Mouse (Mus musculus): Measurements from ENCODE around the gene Acaa1a. TPM values are rescaled to one million over a fixed set of nuclear protein-coding genes. Genes with fewer than 3 reads are reported as not detected.

Acaa1a gene
- polyA plus RNA-seq, 1 experiment from 2014 or later = 89.4 TPM

DNA sequence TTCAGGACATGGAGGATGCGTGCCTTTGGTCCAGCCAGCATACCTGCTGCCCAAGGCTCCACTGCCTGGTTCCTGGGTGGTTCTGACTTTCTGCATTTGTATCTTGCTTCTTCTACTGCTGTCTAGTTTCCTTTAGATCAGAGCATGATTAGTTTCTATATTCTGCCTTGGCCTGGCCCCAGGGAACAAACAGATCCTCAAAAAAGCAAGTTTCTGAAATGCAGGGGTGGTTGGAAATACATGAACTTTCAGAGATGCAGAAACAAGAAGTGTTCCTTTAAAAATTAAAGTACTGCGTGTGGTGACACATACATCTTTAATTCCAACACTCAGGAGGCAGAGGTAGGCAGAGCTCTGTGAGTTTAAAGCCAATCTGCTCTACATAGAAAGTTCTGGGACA, 4.6 kb upstream of the Acaa1a start:
- 82% methylated on average over 2 of the region's 2 CpGs for WGBS
- Histone ChIP-seq H3K4me3 (ENCODE audit: low read depth, low read length) (no peak overlapping the region), H3K4me2 (ENCODE audit: low read length) (no peak overlapping the region), H3K9ac (ENCODE audit: low read length) (no peak overlapping the region), H3K36me3 (ENCODE audit: control insufficient read depth, insufficient read depth, low read length) (peaks cover 9% of the 10 kb centered on the region), H3K27me3 (replicated peaks; ENCODE audit: control insufficient read depth, insufficient read depth, low read length) (no peaks in the 10 kb centered on the region), H3K4me1 (replicated peaks; ENCODE audit: control insufficient read depth, insufficient read depth, low read length) (no peaks in the 10 kb centered on the region), H3K9me3 (ENCODE audit: control insufficient read depth, low read length) (no peaks in the 10 kb centered on the region), H3K27ac (ENCODE audit: low read depth) (no peak overlapping the region)
- ATAC-seq (replicated peaks; ENCODE audit: low FRiP score, low TSS enrichment, low read depth) = no peak
- DNase-seq (ENCODE audit: low spot score) = no peak

GRCm38 (mm10) chr9:119335571-119335970, 3.9 kb upstream of the Acaa1a start:
- 77% methylated on average over 4 of the region's 4 CpGs for WGBS
- no peak for ATAC-seq (replicated peaks; ENCODE audit: low FRiP score, low TSS enrichment, low read depth)
- no peak for DNase-seq (ENCODE audit: low spot score)
- Histone ChIP-seq H3K27ac (ENCODE audit: low read depth) (no peak overlapping the region), H3K36me3 (ENCODE audit: control insufficient read depth, insufficient read depth, low read length) (peaks cover 9% of the 10 kb centered on the region), H3K27me3 (replicated peaks; ENCODE audit: control insufficient read depth, insufficient read depth, low read length) (no peaks in the 10 kb centered on the region), H3K9me3 (ENCODE audit: control insufficient read depth, low read length) (no peaks in the 10 kb centered on the region), H3K4me3 (ENCODE audit: low read depth, low read length) (no peak overlapping the region), H3K4me2 (ENCODE audit: low read length) (no peak overlapping the region), H3K4me1 (replicated peaks; ENCODE audit: control insufficient read depth, insufficient read depth, low read length) (peaks cover 2% of the 10 kb centered on the region; the same call in 1 of the 2 replicates), H3K9ac (ENCODE audit: low read length) (no peak overlapping the region)

DNA sequence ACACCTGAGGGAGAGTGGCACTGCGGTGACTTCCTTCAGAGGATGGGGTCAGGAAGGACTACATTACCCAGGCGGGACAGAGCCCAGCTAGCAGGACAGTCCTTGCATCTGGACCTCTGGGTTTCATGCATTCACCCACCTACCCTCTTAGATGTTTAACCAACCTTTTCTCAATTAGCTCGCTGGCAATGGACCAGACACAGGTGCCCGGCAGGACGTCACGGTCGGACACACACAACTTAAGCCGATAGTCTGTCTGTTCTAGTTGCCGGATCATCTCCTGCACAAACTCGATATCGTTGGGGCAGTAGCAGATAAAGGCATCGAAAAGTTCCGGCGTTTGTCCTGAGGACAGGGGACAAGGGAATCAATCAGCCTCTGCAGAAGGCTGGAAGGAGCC, 1.6 kb upstream of the Acaa1a start:
- H3K27me3 ChIP-seq (replicated peaks; ENCODE audit: control insufficient read depth, insufficient read depth, low read length) = no peaks in the 10 kb centered on the region
- 95% methylated on average over 14 of the region's 14 CpGs for WGBS
- peaks cover 10% of the 10 kb centered on the region for H3K36me3 ChIP-seq (ENCODE audit: control insufficient read depth, insufficient read depth, low read length)
- no peak for ATAC-seq (replicated peaks; ENCODE audit: low FRiP score, low TSS enrichment, low read depth)
- DNase-seq (ENCODE audit: low spot score) = no peak
- peaks cover 13% of the 10 kb centered on the region for H3K4me1 ChIP-seq (replicated peaks; ENCODE audit: control insufficient read depth, insufficient read depth, low read length)
- no peak overlapping the region for H3K9ac ChIP-seq (ENCODE audit: low read length)
- H3K4me3 ChIP-seq (ENCODE audit: low read depth, low read length) = no peak overlapping the region
- H3K9me3 ChIP-seq (ENCODE audit: control insufficient read depth, low read length) = no peaks in the 10 kb centered on the region
- no peak overlapping the region for H3K4me2 ChIP-seq (ENCODE audit: low read length)
- no peak overlapping the region for H3K27ac ChIP-seq (ENCODE audit: low read depth)

DNA sequence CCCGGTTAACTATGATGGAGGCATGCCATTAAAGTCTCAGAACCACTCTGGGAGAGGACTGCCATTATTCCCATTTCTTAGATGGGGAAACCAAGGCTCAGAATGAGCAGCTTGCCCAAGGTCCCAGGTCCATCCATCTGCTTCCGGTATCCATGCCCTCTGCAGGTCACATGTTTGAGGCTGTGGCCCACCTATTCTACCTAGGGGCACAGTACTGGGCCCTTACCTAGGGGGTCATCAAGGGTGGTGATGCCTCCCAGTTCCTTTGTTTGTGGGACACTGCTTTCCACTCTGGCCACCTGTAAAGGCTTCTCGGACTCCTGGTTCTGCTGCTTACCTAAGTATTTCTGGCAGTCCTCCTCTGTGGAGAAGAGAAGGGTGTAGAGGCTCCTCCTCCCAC, 1.1 kb upstream of the Acaa1a start:
- WGBS = 87% methylated on average over 3 of the region's 3 CpGs
- ATAC-seq (replicated peaks; ENCODE audit: low FRiP score, low TSS enrichment, low read depth) (no peak), DNase-seq (ENCODE audit: low spot score) (no peak)
- Histone ChIP-seq H3K27ac (ENCODE audit: low read depth) (no peak overlapping the region), H3K4me2 (ENCODE audit: low read length) (no peak overlapping the region), H3K9me3 (ENCODE audit: control insufficient read depth, low read length) (no peaks in the 10 kb centered on the region), H3K4me1 (replicated peaks; ENCODE audit: control insufficient read depth, insufficient read depth, low read length) (peaks cover 13% of the 10 kb centered on the region), H3K36me3 (ENCODE audit: control insufficient read depth, insufficient read depth, low read length) (peaks cover 14% of the 10 kb centered on the region), H3K4me3 (ENCODE audit: low read depth, low read length) (no peak overlapping the region), H3K27me3 (replicated peaks; ENCODE audit: control insufficient read depth, insufficient read depth, low read length) (no peaks in the 10 kb centered on the region), H3K9ac (ENCODE audit: low read length) (no peak overlapping the region)

GRCm38 (mm10) chr9:119339106-119339505, 370 bp upstream of the Acaa1a start:
- Histone ChIP-seq H3K9ac (ENCODE audit: low read length) (peak overlapping the region; percentile 58), H3K9me3 (ENCODE audit: control insufficient read depth, low read length) (no peaks in the 10 kb centered on the region), H3K27me3 (replicated peaks; ENCODE audit: control insufficient read depth, insufficient read depth, low read length) (no peaks in the 10 kb centered on the region), H3K36me3 (ENCODE audit: control insufficient read depth, insufficient read depth, low read length) (peaks cover 22% of the 10 kb centered on the region), H3K4me3 (ENCODE audit: low read depth, low read length) (peak overlapping the region; percentile 72), H3K4me1 (replicated peaks; ENCODE audit: control insufficient read depth, insufficient read depth, low read length) (peaks cover 13% of the 10 kb centered on the region), H3K27ac (ENCODE audit: low read depth) (peak overlapping the region; percentile 62; the same call in 1 of the 2 replicates), H3K4me2 (ENCODE audit: low read length) (peak overlapping the region; percentile 90)
- ATAC-seq (replicated peaks; ENCODE audit: low FRiP score, low TSS enrichment, low read depth) = no peak
- no peak for DNase-seq (ENCODE audit: low spot score)
- 46% methylated on average over 7 of the region's 7 CpGs for WGBS

DNA sequence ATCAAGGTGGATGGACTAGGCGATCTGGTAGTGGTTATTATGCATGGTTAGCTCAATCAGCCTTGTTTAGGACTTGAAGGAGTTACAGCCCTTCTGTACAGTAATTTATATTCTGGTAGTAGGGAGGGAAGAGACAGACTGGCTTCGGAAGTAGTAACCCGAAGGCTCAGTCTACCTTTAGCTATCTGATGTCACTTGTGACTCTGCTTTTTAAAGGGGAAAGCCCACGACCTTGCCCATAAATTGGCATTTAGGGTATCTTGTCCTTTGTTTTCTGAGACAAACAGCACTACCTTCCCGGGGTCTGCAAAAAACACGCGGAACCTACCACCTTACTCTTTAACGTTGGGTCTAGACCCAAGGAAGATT, 720 bp downstream of the Acaa1a start:
- no peak for DNase-seq (ENCODE audit: low spot score)
- WGBS = 4% methylated on average over 8 of the region's 8 CpGs

GRCm38 (mm10) chr9:119340909-119341816, 1.7 kb downstream of the Acaa1a start, which contains the start of gene Myd88:
Gene Myd88 (minus strand): TSS chr9:119341411.
- WGBS = under 1% methylated on average over 68 of the region's 68 CpGs
- peak; percentile 97 for ATAC-seq (replicated peaks; ENCODE audit: low FRiP score, low TSS enrichment, low read depth)

More for the DNA sequence above, 720 bp downstream of the Acaa1a start:
- Histone ChIP-seq H3K27ac (ENCODE audit: low read depth) (peak overlapping the region; percentile 88), H3K36me3 (ENCODE audit: control insufficient read depth, insufficient read depth, low read length) (peaks cover 32% of the 10 kb centered on the region), H3K4me2 (ENCODE audit: low read length) (peak overlapping the region; percentile 90), H3K4me1 (replicated peaks; ENCODE audit: control insufficient read depth, insufficient read depth, low read length) (peaks cover 13% of the 10 kb centered on the region), H3K4me3 (ENCODE audit: low read depth, low read length) (peak overlapping the region; percentile 72), H3K9ac (ENCODE audit: low read length) (peak overlapping the region; percentile 58), H3K27me3 (replicated peaks; ENCODE audit: control insufficient read depth, insufficient read depth, low read length) (no peaks in the 10 kb centered on the region), H3K9me3 (ENCODE audit: control insufficient read depth, low read length) (no peaks in the 10 kb centered on the region)
- no peak for ATAC-seq (replicated peaks; ENCODE audit: low FRiP score, low TSS enrichment, low read depth)

GRCm38 (mm10) chr9:119342728-119343127, 3.3 kb downstream of the Acaa1a start:
- Histone ChIP-seq H3K4me3 (ENCODE audit: low read depth, low read length) (no peak overlapping the region), H3K9ac (ENCODE audit: low read length) (no peak overlapping the region), H3K4me2 (ENCODE audit: low read length) (no peak overlapping the region), H3K9me3 (ENCODE audit: control insufficient read depth, low read length) (no peaks in the 10 kb centered on the region), H3K36me3 (ENCODE audit: control insufficient read depth, insufficient read depth, low read length) (peaks cover 46% of the 10 kb centered on the region), H3K4me1 (replicated peaks; ENCODE audit: control insufficient read depth, insufficient read depth, low read length) (peaks cover 13% of the 10 kb centered on the region), H3K27ac (ENCODE audit: low read depth) (no peak overlapping the region), H3K27me3 (replicated peaks; ENCODE audit: control insufficient read depth, insufficient read depth, low read length) (no peaks in the 10 kb centered on the region)
- ATAC-seq (replicated peaks; ENCODE audit: low FRiP score, low TSS enrichment, low read depth) (no peak), DNase-seq (ENCODE audit: low spot score) (no peak)
- 77% methylated on average over 7 of the region's 7 CpGs for WGBS

More at GRCm38 (mm10) chr9:119340909-119341816, 1.7 kb downstream of the Acaa1a start, which contains the start of gene Myd88:
- Histone ChIP-seq H3K9me3 (ENCODE audit: control insufficient read depth, low read length) (no peaks in the 10 kb centered on the region), H3K9ac (ENCODE audit: low read length) (peak within 1 kb of the TSS; percentile 71), H3K27me3 (replicated peaks; ENCODE audit: control insufficient read depth, insufficient read depth, low read length) (no peaks in the 10 kb centered on the region), H3K4me3 (ENCODE audit: low read depth, low read length) (peak within 1 kb of the TSS; percentile 72), H3K4me2 (ENCODE audit: low read length) (peak within 1 kb of the TSS; percentile 90), H3K36me3 (ENCODE audit: control insufficient read depth, insufficient read depth, low read length) (peaks cover 39% of the 10 kb centered on the region), H3K27ac (ENCODE audit: low read depth) (peak within 1 kb of the TSS; percentile 88), H3K4me1 (replicated peaks; ENCODE audit: control insufficient read depth, insufficient read depth, low read length) (peaks cover 13% of the 10 kb centered on the region)
- peak; percentile 92 for DNase-seq (ENCODE audit: low spot score)

All from intestine, embryonic 14.5 days (tissue).